Mouse (Mus musculus): ENCODE data around the gene G6pc3. TPM values are rescaled to one million over a fixed set of nuclear protein-coding genes. Genes with fewer than 3 reads are reported as not detected.

Gene G6pc3
- total RNA-seq, 2 experiments from 2014 or later = 61.0 to 65.1 TPM

DNA sequence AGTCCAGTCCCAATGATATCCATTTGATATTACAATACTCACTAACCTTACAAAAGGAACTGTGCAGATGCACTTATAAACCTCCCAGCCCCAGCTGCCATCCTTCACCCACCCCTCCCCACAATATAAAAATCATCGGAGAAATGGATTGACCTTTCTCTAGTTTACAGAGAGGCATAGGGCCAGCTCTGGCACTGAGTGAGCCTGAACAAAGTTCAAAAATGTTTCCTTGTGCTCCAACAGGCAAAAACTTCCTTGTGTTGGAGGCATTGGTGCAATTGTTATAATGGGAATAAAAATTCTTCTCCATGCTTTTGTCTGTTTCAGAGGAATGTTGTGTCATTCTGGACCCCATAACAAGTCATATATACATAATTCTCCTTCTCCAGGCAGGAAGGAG, 3.2 kb upstream of the G6pc3 start:
- no peak for DNase-seq (ENCODE audit: low spot score in 2 of 2)

DNA sequence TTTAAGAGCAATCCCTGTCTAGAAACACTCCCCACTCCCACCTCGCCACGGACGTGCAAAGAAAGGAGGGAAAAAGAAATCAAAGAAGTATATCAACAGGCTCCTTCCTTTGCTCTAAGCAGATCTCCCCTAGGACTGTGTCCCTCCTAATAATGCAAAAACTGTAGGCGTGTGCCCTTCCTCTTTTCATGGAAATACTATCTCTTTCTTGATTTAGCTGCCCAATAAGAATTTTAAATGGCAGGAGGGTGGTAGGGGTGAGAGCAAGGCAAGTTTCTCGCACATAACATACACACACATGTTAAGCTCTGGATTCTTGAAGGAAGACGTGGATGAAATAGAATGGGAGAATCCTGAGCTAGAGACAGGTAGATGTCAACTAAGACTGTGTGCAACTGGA, 440 bp upstream of the G6pc3 start:
- DNase-seq (ENCODE audit: low spot score in 2 of 2) = no peak

- DNase-seq (ENCODE audit: low spot score in 2 of 2) = no peak
Observed at GRCm38 (mm10) chr11:102190848-102191247, 1.4 kb downstream of the G6pc3 start.

DNA sequence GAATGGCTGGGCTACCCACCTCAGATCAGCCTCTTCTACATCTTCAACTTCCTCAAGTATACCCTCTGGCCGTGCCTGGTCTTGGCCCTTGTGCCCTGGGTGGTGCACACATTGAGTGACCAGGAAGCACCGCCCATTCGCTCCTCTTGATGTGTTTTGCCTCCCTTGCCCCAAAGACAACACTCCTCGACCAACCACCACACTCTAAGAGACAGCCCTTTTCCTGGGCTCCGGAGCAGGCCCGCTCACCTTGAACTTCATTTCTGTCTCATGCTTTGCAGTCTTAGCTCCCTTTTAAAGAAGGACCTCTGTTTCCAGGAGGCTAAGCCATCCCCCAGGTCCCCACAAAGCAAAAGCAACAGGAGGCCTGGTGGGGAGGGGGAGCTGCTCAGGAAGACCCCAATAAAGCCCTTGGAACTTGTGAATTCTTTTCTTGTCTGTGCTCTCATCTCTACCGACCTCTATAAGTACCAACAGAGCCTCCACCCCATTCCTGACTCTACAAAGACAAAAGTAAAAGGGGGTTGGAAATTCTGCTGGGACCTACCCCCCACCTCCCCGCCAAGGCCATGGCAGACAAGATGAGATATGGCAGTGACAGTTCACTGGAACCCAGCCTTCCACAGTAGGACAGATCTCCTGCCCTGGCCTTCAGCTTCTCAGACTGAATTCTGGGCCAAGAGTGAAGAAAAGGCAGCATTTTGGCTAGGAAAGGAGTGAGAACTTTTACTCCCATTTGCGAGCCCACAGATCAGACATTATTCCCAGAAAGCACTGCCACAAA, 4.4 kb downstream of the G6pc3 start:
- no peak for DNase-seq (ENCODE audit: low spot score in 2 of 2)

- peak; percentile 60 to 65 for DNase-seq (ENCODE audit: low spot score in 2 of 2)
Observed at GRCm38 (mm10) chr11:102196018-102196797, 6.8 kb downstream of the G6pc3 start.

DNA sequence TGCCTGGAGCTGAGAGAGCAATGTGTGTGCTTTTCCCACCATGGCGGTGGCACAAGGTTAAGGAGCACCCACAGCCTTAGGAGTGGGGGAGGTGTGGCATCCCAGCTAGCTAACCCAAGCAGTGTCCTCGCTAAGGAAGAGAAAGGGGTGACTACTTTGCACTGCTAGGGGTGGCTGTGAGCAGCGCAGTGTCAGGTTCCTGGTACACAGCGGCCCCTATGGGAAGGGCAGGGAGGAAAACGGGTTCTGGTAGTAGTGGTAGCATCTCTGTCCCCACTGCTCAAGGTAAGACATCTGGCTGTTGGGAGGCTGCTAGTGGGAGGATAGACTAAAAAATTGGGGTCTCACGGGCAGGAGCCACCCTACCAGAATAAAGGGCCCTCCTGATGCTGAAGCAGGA, 8.8 kb downstream of the G6pc3 start:
- DNase-seq (ENCODE audit: low spot score in 2 of 2) = no peak

DNA sequence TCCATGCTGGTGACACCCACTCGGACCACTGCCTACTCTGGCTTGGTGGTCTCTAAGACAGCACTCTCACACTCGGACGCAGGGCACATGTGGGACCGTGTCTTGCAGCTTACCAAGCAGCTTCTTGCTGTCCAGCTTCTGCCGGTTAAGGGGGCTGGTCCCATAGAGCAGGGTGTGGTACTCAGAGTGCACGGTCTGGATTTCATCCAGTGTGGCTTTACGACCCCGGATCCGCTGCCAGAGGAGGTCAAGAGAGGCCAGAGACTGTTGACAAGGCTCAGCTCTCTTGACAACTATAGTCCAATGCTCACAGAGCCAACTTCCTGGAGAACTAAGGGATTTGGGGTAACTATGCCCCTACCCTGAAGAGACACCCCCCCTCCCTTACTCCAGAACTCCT, 10.4 kb downstream of the G6pc3 start:
- DNase-seq (ENCODE audit: low spot score in 2 of 2) = no peak

DNA sequence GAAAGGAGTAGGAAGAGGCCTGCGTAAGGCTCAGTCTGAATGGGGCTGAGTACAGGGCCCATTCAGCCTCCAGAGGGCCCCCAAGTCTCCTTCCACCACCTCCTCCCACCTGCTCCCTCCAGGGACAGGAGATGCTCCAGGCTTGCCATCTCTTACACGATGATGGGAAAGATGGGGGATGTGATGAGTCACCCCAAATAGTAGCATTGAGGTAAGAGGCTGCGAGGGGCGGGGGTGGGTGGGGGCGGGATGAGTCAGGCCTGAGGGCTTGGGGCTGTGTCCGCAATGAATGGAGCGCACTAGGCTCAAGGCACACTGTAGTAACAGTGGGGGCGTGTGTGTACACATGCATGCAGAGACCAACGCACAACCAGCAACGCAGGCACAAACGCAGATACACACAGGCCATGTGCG, 12.0 kb downstream of the G6pc3 start:
- DNase-seq (ENCODE audit: low spot score in 2 of 2) = peak in 1 of 2 experiments; percentile 64

DNA sequence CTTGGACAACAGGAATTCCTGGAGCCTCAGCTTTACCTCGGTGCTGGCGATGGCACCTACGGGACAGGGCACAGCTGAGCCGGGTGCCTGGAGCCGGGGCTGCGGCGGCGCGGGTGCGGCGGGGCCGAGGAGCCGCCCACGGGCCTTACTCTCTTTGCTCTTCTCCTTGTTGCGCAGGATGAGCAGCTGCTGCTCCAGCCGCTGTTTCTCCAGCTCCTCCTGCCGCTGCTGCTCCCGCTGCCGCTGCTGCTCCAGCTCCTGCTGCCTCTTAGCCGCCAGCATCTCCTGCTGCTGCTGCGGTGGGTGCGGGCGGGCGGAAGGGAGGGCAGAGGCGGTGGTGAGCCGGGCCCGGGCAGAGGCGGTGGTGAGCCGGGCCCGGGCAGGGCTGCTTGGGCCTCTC, 17.1 kb downstream of the G6pc3 start:
- DNase-seq (ENCODE audit: low spot score in 2 of 2) = no peak

DNA sequence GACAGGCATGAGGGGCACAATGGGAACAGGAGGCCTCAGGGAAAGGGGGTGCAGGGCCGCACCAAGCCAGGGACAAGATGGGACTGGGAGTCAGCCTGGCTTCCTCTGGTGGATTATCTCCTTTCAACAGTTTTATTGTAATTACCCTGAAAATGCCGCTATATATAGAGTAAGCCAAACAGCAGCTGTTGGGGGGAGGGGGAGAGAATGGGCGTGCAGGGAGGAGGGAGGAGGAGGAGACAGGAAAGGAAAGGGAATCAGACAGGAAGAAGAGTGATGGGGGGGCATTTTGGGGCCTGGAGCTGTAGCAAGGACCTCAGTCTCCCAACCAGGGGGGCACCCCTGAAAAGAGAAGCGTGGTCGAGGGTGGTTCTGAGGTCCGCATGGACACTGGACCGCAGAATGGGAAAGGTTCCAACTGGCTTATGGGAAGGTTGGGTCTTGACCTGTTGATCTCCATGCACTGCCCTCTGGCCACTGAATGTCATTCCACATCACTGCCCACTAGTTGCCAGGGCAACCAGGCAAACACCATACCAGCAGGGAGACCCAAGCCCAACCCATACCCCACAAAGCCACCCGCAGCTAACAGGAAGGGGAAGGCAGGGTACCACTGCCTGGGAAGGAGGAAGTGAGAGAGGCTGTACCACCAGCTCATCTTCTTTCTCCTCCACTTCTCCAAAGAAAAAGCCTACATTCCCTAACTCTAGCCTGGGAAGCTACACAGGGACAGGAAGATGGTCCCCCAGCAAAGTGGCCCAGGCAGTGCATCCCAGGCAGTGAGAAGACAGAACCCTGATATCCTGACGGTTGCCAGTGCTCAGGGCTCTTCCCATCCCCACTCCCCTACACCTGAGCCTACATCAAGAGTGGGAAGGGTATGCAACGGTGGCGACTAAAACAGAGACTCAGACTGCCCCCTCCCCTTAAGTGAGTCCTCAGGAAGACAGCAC, 18.7 kb downstream of the G6pc3 start:
- DNase-seq (ENCODE audit: low spot score in 2 of 2) = peak; percentile 59 to 73

- DNase-seq (ENCODE audit: low spot score in 2 of 2) = no peak
Observed at GRCm38 (mm10) chr11:102208846-102209245, 19.4 kb downstream of the G6pc3 start.

GRCm38 (mm10) chr11:102209742-102210141, 20.3 kb downstream of the G6pc3 start:
- no peak for DNase-seq (ENCODE audit: low spot score in 2 of 2)

DNA sequence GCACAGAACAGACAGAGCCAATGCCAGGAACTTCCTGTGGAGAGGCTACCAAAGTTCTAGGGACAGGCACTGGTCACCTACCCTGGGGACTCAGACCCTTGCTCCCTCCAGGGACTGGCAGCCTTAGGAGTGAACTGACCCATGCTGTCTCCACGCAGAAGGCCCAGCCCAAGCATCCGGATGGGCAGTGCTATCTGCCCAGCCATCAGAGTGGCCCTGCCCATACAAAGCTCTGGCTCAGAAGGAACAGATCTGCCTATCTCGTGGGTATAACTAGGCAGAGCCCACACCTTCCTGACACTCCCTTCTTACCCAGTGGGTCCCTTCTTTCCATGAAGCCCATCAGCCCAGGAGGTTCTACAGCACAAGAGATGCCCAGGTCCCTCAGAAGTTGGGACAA, 20.8 kb downstream of the G6pc3 start:
- DNase-seq (ENCODE audit: low spot score in 2 of 2) = no peak

GRCm38 (mm10) chr11:102211011-102211410, 21.6 kb downstream of the G6pc3 start:
- DNase-seq (ENCODE audit: low spot score in 2 of 2) = no peak

DNA sequence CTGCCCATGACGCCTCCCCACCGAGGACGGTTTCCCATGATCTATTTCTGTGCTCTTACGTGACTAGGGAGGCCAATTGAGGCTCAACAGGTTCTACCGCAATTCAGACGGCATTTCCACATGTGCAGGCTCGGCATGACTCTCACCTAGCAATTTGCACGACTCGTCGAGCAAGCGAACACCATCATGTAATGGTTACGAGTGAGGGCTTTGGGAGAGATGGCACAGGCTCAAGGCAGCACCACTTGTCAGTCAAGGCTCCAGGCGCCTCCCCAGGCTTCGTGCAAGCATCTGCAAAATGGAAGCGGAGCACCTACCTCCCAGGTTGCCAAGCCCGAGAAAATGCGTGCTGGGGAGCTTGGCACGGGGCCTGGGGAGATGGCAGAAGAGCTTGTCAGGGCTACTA, 22.5 kb downstream of the G6pc3 start:
- DNase-seq (ENCODE audit: low spot score in 2 of 2) = no peak

- DNase-seq (ENCODE audit: low spot score in 2 of 2) = no peak
Observed at GRCm38 (mm10) chr11:102214430-102215156, 25.2 kb downstream of the G6pc3 start.

- DNase-seq (ENCODE audit: low spot score in 2 of 2) = no peak
Observed at GRCm38 (mm10) chr11:102215511-102215910, 26.1 kb downstream of the G6pc3 start.

- no peak for DNase-seq (ENCODE audit: low spot score in 2 of 2)
Observed at GRCm38 (mm10) chr11:102216056-102216885, 26.9 kb downstream of the G6pc3 start.

GRCm38 (mm10) chr11:102216886-102217240, 27.4 kb downstream of the G6pc3 start:
- DNase-seq (ENCODE audit: low spot score in 2 of 2) = no peak

GRCm38 (mm10) chr11:102217396-102217795, 28.0 kb downstream of the G6pc3 start:
- no peak for DNase-seq (ENCODE audit: low spot score in 2 of 2)
